Mouse (Mus musculus) left cerebral cortex, adult 18-20 months (tissue): Measurements from ENCODE around the gene Spry2. TPM values are rescaled to one million over a fixed set of nuclear protein-coding genes. Genes with fewer than 3 reads are reported as not detected.
A peak's percentile ranks its signal among the peaks of the same experiment; 100 is the strongest.

Experiments used
- DNase-seq, 2 experiments: peaks; one replicate each; pipeline ENCODE4 v3.0.0; 2021 to 2022; ENCODE audit warnings: low spot score in 2 of 2, mixed read lengths in 1 of 2
- long read RNA-seq, 2 experiments: library from polyadenylated mRNA; stranded (forward); transcript quantifications; one replicate each; pipeline ENCODE4 v2.0.0; 2021
- total RNA-seq, 2 experiments: library from RNA; stranded (reverse); gene quantifications; 2 replicates each; pipeline ENCODE4 v1.2.3; 2021

Spry2 gene
- 100 to 1,000 TPM; 101 to 110 TPM for total RNA-seq
- long read RNA-seq, experiment 1, transcript Spry2-201 (2 exons, 2,087 nt) = major isoform, 7 of 11 reads
- long read RNA-seq, experiment 1, partial matches to known transcripts = 1 of 11 reads
- long read RNA-seq, experiment 1, other reads (novel, unspliced or antisense) = 3 of 11 reads
- long read RNA-seq, experiment 2, partial matches to known transcripts = 2 of 7 reads
- long read RNA-seq, experiment 2, other reads (novel, unspliced or antisense) = 3 of 7 reads

DNA sequence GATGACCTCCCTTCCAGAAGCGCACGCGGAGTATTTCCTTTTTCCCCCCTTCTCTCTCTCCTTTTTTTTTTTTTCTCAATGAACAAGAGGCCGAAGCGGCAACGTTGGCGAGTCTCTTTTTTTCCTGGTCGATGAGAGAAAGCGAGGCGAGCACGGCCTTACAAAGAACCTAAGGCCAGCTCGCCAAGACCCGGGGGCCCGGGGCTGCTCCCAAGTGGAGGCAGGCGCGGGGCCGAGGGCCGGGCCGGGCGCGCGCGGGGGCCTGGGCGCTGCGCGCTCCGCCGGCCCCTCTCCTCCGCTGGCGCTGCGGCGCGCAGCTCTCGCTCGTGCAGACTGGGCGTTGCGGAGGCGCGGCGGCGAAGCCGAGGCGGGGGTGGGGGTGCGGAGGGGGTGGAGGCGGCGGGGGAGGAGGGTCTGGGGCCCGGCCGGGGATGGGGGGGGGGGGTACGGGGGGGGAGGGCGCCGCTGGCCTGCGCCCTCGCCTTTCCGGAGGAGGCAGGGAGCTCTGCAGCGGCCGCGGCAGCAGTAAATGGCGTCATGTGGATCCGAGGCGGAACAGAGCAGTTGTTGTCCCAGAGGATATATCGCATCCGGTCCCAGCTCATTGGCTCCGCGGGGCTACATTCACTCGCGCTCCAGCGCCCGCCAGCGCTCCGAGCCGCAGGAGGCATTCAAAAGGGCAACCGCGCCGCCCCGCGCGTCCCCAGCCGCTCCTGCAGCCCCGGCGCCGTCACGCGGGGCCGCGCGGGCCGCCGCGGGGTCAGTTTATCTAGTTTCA, at the start of gene Spry2:
Gene Spry2, minus strand, starts transcription at position 29 of the 778 bp plus-strand sequence.
- peak; percentile 84 to 90 for DNase-seq

DNA sequence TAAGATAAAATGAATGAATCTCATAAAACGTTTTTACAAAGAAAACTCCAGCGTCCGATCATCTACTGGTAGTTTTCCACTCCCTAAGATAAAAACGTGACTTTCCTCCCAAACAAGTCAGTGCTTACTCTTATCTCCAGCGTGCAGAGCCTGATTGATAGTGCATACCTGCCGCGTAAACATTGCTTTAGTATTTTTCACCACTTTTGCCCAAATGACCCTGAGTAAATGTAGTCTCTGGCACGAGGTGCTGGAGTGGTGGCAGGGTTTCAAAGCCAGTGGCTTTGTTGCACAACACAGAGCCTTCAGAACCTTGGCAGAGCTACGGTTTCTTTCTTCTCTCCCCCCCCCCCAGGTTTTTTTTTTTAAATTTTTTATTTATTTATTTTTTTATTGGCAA, 44.7 kb upstream of the Spry2 start:
- no peak for DNase-seq

DNA sequence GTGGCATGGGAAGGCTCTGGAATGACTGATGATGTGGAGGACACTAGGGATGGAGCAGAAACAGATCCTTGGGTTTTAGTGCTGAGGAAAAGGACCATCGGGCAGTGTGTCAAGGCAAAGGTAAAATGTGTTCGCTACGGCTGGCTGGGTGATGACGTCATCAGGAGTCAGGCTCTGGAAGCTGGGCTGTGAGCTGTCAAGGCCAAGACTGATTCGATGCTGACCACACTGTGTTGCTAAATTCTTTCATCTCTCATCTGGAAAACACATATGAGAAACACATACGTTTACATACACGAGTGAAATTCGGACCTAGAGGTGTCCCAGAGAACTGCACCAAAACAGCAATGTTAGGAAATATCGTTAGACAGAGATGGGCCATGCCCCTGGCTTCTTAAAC, 30.1 kb upstream of the Spry2 start:
- no peak for DNase-seq

DNA sequence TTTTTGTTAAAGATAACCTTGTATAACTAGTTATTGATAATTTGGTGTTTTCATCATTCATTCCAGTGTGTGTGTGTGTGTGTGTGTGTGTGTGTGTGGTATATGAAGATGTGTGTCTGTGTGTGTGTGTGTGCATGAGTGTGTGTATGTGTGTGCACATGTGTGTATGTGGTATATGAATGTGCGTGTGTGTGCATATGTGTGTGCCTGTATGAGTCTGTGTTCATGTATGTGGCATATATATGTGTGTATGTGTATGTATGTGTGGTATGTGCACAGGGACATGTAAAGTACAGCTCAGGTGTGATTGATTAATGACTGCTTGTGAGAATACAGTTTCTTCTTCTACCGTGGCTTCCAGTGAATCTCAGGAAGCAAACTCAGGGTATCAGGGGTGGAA, 28.7 kb upstream of the Spry2 start:
- DNase-seq = no peak

DNA sequence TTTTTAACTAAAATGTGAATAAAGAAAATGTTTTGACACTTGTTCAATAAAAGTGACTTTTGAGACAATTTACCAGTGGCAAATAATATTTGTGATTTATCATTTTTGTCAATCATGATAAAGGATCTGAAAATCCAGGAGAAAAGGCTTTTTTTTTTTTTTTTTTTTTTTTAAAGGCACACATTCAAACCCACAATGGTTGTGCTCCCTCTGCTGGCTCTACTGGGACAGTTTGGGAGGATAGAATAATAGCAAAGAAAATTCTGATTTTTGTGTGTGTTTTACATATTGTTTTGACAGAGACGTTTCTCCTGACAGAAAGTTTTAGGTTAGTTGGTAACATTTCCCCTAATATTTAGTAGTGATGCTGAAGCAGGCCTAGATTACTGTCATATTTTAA, 28.1 kb upstream of the Spry2 start:
- DNase-seq = peak; percentile 33 to 58

DNA sequence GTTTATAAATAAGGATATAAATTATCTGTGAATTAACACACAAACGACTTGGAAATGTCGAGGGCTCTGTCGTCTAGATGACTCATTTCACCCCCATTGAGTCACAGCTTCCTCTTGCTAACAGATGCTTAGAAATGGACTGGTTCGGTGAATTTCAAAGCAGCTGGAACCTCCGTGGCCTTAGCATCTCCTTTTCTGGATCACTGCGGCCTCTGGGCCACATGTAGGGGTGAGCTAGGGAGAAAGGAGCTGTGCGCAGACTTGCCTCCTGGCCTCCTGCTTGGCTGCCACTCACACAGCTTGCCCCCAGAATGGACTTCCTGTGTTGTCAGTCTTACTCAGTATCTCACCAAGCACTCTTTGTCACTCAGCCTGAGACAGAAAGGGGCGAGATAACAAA, 26.3 kb upstream of the Spry2 start:
- DNase-seq = no peak

DNA sequence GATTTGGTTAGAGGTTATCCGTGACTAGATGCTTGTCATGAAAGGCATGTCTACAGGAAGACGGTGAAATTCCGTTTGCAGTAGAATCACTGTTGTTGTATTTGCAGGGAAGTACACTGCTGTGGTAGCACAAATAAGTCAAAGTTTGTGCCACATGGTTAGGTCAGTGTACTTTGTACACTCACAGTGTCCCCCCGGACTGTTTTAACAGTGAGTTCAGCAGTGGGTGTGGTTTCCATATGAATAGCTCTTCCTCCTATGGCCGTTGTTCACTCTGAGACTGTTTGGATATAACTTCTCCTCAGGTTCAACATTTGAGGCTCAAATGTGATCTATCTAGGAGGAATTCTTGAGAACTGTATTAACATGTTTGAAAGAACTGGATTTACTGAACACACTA, 25.8 kb upstream of the Spry2 start:
- DNase-seq = no peak

DNA sequence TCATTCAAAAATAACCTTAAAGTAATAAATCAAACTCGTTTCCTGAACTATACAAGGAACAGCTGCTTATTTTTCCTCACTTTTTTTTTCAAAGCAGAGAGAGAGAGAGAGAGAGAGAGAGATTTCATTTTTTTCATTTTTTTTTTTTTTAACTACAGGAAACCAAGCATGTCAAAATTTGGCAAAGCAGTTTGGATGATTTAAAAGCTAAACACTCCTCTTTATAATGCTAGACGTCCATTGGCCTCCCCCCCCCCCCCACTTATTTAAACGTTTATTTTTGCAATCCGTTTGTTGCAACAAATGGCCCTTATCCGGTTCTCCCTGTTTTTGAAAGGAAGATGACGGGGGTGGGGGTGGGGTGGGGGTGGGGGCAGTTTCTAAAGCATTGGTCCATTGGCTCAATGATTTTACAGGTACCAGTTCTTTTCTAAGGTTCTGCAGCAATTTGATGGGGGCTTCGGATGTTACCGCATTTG, 24.6 kb upstream of the Spry2 start:
- no peak for DNase-seq

DNA sequence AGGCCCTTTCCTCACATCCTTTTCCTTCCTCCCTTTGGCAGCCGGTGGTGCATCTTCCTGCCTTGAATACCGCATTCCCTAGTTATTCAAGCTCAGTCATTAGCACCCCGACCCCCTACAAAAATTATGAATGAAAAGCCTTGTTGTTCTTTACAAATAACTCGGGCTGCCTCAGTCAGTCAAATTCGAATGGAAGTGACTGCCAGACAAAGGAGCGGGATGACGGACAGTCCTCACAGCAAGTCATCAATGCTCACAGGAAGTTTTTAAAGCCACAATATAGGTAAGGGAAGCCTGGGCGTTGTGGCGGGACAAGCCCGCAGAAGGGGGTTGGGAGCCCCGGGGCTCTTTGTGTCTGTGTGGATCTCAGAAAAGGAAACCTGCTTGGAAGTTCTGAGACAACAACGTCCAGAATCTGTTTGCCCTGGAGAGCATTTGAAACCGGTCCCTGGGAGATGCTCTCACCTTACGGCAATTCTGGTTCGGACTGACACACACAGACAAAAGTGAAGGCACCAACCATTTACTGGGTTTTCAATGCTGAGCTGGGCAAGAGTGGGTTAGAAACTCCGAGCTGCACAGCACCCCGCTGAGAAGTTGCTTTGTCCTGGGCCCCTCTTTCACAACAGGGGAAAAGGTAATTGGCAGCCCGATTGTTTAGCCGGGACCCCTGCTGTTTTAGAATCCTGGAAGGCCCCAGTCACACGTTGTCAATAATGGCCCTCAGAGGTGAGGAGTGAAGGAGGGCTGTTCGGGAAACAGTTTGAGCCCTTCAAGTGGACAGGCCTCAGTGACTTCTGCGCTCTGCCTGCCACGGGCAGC, 24.0 kb upstream of the Spry2 start:
- no peak for DNase-seq

DNA sequence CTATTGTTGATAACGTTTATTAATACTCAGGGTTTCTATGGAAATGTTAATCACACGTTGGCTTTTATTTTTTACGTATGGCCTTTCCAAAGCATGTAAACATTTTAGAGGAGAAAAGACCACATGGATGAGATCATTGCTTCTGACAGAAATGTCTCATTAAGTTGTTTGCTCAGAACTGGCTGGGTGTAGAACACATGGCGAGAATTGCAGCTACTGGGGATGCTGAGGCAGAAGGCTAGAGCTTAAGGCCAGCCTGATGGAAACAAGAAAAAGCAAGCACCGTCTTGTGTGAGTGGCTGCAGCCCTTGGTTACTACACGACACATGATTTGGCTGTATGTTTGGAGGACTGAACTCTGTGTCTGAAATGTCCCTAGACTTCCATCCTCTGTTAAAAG, 10.6 kb upstream of the Spry2 start:
- no peak for DNase-seq

DNA sequence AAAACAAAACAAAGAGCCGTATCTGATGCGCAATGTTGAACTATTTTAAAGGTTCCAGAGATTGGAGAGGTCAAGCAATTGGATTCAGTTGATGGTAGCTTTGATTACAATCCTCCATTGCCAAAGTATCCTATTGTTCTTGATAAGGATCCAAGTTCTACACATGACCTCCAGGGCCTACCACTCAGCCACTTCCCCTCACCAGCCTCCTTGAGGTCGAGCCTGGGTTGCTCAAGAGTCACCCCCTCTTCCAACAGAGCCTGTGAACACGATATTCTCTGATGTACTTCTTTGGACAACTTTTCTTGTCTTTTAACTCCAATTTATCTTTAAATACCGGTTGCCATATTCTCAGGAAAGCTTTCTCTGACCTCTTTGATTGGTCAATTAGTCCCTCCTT, 9.3 kb upstream of the Spry2 start:
- DNase-seq = no peak

DNA sequence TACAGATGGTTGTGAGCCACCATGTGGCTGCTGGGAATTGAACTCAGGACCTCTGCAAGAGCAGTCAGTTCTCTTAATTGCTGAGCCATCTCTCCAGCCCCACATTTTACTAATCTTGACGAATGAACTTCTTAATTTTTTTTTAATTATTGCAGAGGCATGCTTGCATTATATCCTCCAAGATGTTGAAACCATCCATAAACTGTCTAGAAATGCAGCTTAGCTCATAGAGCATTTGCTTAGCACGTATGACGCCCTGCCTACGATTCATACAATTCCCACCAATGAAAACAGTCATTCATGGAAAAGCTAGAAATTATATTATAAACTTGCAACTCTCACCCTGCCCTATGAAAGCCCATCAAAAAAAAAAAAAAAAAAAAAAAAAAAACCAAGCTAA, 8.9 kb upstream of the Spry2 start:
- no peak for DNase-seq

DNA sequence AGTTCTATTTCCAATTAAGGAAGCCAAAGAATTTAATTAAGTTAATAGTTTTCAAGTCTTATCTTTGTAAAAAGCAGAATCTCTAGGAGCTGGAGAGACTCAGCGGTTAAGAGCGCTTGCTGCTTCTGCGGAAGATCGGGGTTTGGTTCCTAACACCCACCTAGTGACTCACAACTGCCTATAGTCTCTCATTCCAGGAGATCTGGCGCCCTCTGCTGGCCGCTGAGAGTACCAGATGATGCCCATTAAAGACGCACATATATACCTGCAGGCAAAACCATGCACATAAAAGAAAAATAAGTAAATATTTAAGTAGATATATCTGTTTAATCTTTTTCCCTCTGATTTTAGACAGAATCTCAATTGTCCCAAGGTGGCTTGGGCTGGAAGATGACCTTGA, 6.2 kb upstream of the Spry2 start:
- peak in 1 of 2 experiments; percentile 44 for DNase-seq

DNA sequence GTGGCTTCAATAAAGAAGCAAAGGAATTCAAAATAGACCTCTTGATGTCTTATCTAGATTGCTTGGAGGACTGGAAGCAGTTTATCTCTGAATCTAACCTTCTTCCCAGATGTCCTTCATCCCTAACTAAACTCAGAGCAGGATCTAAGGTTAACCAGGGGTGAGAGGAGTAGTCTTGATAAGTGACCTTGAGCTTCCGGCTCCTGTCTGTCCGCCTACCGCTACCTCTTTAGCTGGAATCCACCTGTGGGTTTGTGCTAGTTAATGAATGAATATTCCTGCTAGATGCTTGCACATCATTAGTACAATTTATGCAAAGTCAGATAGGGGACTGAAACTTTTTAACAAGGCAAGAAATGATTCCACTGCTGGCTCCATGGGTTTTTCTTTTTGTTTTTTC, 4.2 kb upstream of the Spry2 start:
- DNase-seq = no peak

DNA sequence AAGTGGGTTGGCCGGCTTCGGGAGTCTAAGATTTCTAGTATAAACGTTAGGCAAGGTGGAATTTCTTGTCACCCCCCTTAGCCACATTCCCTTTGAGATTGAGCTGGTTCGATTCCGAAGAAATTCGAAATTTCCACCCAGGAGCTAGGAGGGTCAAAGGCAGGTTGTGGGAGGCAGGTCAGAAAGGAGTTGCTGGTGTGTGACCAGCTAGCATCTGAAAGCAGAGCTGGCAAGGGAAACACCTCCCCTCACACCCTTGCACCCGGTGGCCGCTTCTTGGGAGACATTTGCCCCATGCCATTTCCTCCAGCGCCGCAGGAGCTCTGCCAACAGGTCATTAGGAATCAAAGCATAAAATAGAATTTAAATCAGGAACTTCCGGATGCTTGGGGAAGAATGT, 2.5 kb upstream of the Spry2 start:
- no peak for DNase-seq

DNA sequence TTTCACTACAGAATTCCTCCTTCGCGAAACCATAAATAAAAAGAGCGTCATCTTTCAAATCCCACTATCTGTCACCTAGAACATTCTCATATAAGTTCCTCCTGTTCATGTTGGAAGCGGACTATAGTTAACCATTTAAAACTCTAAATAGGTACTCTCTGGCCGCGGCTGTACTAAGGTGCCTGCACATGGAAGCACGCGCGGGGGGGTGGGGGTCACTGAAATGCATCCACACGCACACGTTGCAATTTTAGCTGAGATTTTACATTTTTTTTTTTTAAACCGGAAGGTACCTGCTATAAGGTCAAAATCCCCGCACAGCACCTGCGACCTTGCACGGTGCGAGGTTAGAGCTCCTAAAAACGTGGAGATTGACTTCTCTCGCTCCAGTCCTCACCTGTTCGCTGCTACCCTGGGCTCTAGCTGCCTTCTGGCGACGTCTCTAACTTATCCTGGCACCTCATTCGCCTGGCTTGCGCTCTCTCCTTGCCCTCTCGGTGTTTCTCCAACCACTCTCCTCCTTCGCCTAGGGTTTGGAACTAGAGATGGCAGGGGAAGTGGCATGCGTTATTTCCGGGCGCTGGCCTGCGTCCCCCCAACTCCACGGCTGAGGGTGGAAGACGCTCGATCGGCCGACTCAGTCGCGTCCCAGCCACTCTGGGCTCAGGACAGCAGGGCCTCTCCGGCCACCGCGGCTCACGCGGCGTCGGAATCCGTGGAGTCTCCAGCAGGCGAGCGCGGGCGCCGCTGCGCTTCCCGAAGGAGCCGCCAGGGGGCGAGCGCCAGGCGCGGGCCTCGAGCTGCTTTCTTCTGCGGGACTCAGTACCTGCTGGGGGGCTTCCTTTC, 1.9 kb upstream of the Spry2 start:
- DNase-seq = peak; percentile 92 to 94

DNA sequence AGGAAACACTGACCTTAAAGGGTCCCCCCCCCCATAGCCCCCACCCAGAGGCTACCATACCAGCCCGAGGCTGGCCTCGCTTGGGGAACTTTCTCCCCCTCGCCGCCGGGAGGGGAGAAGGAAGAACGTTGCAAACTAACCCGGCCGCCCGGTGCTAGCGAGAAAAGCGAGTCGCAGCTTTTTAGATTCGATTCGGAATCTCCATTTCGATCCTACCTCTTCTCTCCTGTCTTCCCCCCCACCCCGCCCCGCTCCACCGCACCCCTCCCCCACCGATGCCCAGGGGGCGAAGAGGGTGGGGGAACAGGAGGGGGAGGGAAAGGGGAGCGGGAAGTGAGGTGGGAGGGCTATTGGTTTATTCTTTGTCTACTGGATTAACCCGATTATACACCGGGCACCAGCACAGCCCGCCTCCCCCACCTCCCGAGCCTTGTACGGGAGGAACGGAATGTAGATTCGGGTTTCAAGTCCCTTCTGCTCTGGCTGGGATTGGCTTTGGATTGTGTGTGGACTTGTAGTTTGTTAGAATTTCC, 1.0 kb upstream of the Spry2 start:
- DNase-seq = peak; percentile 58 to 68

DNA sequence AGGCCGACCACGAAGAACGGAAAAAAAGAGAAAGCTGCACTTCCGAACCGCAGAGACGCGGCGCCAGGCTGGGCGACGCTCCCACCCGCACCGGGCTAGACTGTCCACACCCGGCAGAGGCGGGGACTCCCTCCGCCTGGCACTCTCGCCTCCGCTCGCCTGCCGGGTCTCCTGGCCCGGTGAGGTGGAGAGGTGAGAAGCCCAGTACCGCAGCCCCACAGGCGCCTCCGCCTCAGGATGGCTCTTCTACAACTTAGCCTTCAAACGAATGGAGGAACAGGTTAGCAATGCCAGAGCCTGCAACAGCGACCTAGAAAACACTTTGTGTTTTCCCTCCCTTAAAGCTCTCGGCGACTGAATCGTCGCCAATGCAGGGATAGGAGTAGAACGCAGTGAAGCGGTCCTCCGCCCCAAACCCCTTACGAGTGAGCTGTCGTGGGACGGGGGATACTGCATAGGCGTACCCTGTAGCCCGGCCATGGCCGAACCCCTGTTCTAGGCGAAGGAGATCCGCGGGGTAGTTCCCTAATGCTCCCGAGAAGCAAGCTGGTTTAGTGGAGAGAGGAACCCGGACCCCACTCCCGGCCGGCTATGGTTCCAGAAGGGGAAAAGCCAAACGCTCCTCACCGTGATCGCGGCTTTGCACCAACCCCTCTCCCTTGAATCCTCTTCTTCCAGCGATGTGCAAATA, 513 bp downstream of the Spry2 start:
- DNase-seq = peak; percentile 43 to 63

DNA sequence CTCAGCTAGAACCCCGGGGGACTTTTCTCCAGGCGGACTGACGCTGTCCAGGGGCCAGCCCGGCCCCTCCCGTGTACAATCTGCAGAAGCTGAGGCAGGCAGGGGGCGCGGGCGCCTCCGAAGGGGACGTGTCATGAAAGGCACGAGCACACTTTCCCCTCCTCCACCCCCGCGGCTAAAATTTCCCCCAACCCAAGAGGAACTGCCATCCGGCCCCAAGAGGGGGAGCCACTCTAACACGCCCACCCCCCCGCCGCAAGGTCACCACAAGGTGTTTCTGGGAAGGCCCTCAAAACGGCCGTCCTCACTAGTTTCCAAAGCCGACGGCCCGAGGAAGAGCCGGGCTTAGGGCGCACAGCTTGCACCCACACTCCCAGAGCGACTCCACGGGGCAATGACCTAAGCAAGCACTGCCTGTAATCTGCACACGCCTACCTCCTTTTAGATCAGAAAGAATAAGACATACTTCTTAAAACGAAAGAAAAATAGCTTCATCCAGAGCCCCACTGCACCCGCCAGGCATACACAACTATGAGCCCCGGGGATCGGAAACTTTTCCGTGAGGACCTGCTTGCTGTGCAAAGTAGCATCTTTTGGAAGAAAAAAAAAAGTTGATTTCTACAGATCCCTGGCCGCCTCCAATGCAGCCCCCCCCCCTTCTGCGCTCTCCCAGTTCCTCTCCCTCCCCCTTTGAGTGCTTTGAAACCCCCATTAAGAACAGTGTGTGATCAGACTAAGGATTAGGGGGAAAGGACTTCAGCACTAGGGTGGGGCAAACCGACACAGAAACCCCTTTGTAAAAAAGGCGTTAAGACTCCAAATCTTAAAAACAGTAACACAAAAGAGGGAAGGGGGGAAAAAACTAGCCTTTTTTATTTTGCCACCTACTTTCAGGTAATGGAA, 1.4 kb downstream of the Spry2 start:
- peak; percentile 46 to 51 for DNase-seq
